Comparison of ENCODE assay signal across 30 mouse cellular contexts in the genomic region with DNA sequence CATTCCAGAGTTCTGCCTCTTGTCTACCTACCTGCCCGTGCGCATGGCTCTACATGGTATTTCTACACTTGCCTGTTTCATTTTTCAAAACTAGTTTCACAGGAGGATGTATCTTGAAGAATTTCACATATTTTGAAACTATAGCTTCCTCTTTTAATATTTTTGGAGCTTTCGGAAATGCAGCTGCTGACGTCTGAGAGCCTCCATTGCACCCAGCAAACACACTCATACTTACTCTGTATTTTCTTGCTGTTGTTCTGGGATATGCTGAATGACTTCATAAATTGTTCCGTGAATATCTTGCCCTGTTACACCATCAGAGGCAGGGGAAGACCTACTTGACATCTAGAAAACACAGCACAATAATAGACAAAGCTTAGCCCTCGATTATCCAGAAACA. TPM values are rescaled to one million over a fixed set of nuclear protein-coding genes. Genes with fewer than 3 reads are reported as not detected.
A peak's percentile ranks its signal among the peaks of the same experiment; 100 is the strongest.
DNase-seq lines count a peak whose midpoint lies in the region; ATAC-seq and TF ChIP-seq lines count a peak whose summit lies in the region.
"Had no signal": no experiment of that assay in that cellular context is flagged by ENCODE, and none has a peak within 500 bp of the region (broad histone marks: within the 10 kb centered on the region; RNA-seq: fewer than 3 reads in every experiment).

No protein-coding gene starts in this region.

- H3K9me3 ChIP-seq in liver, postnatal 0 days (ENCODE audit: low read length) = no peaks in the 10 kb centered on the region
- H3K9me3 ChIP-seq in forebrain, embryonic 12.5 days = no peaks in the 10 kb centered on the region
- H3K9me3 ChIP-seq: heart, embryonic 13.5 days; hindbrain, embryonic 15.5 days; kidney, embryonic 15.5 days; limb, embryonic 12.5 days; liver, embryonic 13.5 days; midbrain, embryonic 12.5 days had no signal

- WGBS in liver, postnatal 0 days (ENCODE audit: insufficient replicate concordance) = 67% methylated on average over 6 of the region's 6 CpGs
- 76% methylated on average over 6 of the region's 6 CpGs for WGBS in forebrain, embryonic 12.5 days

- 0 out of 2 replicates have a peak overlapping the region, but pooled peaks have one; percentile 31 for H3K27ac ChIP-seq in liver, postnatal 0 days (ENCODE audit: low read depth)
- no peak overlapping the region for H3K27ac ChIP-seq in forebrain, embryonic 12.5 days
- H3K27ac ChIP-seq: gastrocnemius, adult 2 months; heart, adult 2 months; heart, embryonic 13.5 days; hindbrain, embryonic 15.5 days; kidney, embryonic 15.5 days; limb, embryonic 12.5 days; liver, embryonic 13.5 days; midbrain, embryonic 12.5 days had no signal

- H3K27me3 ChIP-seq in liver, postnatal 0 days (ENCODE audit: insufficient read depth, low read length) = no peaks in the 10 kb centered on the region
- no peaks in the 10 kb centered on the region for H3K27me3 ChIP-seq in splenic B cell, adult 2 months (ENCODE audit: control insufficient read depth, insufficient read depth, low read length, poor library complexity, severe bottlenecking)
- H3K27me3 ChIP-seq in forebrain, embryonic 12.5 days = no peaks in the 10 kb centered on the region
- H3K27me3 ChIP-seq: heart, embryonic 13.5 days; hindbrain, embryonic 15.5 days; kidney, embryonic 15.5 days; limb, embryonic 12.5 days; liver, embryonic 13.5 days; midbrain, embryonic 12.5 days had no signal

- no peak overlapping the region for H3K9ac ChIP-seq in liver, postnatal 0 days (replicated peaks)
- no peak overlapping the region for H3K9ac ChIP-seq in forebrain, embryonic 12.5 days
- H3K9ac ChIP-seq: heart, embryonic 13.5 days; hindbrain, embryonic 15.5 days; kidney, embryonic 15.5 days; limb, embryonic 12.5 days; liver, embryonic 13.5 days; lung, embryonic 14.5 days; midbrain, embryonic 12.5 days had no signal

- no peak for TF ChIP-seq CTCF in liver, postnatal 0 days (IDR thresholded peaks at IDR 0.05; ENCODE audit: low read depth)

- no peak for ATAC-seq in liver, postnatal 0 days
- peak; percentile 93 for ATAC-seq in megakaryocyte, adult 5-6 weeks (ENCODE audit: poor library complexity, severe bottlenecking)
- no peak for ATAC-seq in forebrain, embryonic 12.5 days (ENCODE audit: low FRiP score)
- ATAC-seq: CD4-positive, CD25-positive, alpha-beta regulatory T cell, adult 4 months; forebrain, embryonic 16.5 days; inflammation-experienced regulatory T-cells, adult 6 months had no signal

- no peak overlapping the region for H3K4me3 ChIP-seq in liver, postnatal 0 days (ENCODE audit: low read depth, low read length)
- H3K4me3 ChIP-seq in forebrain, embryonic 12.5 days (replicated peaks) = no peak overlapping the region
- H3K4me3 ChIP-seq: gastrocnemius, adult 2 months; heart, adult 2 months; heart, embryonic 13.5 days; hindbrain, embryonic 15.5 days; kidney, embryonic 15.5 days; limb, embryonic 12.5 days; liver, embryonic 13.5 days; midbrain, embryonic 12.5 days had no signal

- H3K4me1 ChIP-seq in liver, postnatal 0 days (ENCODE audit: insufficient read depth) = no peaks in the 10 kb centered on the region
- H3K4me1 ChIP-seq in forebrain, embryonic 12.5 days = no peaks in the 10 kb centered on the region
- H3K4me1 ChIP-seq: heart, embryonic 13.5 days; hindbrain, embryonic 15.5 days; kidney, embryonic 15.5 days; limb, embryonic 12.5 days; liver, embryonic 13.5 days; midbrain, embryonic 12.5 days had no signal

- no peaks in the 10 kb centered on the region for H3K36me3 ChIP-seq in liver, postnatal 0 days (replicated peaks; ENCODE audit: insufficient read depth, low read length)
- H3K36me3 ChIP-seq in splenic B cell, adult 2 months (ENCODE audit: control insufficient read depth, insufficient read depth, low read length, poor library complexity, severe bottlenecking) = no peaks in the 10 kb centered on the region
- H3K36me3 ChIP-seq in forebrain, embryonic 12.5 days (replicated peaks) = no peaks in the 10 kb centered on the region
- H3K36me3 ChIP-seq: heart, embryonic 13.5 days; hindbrain, embryonic 15.5 days; kidney, embryonic 15.5 days; limb, embryonic 12.5 days; liver, embryonic 13.5 days; midbrain, embryonic 12.5 days had no signal

- TF ChIP-seq EP300 in liver, postnatal 0 days (IDR thresholded peaks at IDR 0.05; ENCODE audit: low read depth) = no peak

- H3K4me2 ChIP-seq in liver, postnatal 0 days (ENCODE audit: low read depth, low read length) = no peak overlapping the region
- H3K4me2 ChIP-seq in forebrain, embryonic 12.5 days = no peak overlapping the region
- H3K4me2 ChIP-seq: heart, embryonic 13.5 days; hindbrain, embryonic 15.5 days; kidney, embryonic 15.5 days; limb, embryonic 12.5 days; liver, embryonic 13.5 days; lung, embryonic 14.5 days; midbrain, embryonic 12.5 days had no signal

- DNase-seq in liver, postnatal 0 days = no peak
- DNase-seq in liver = no peak
- DNase-seq in B cell, adult 2 months = peak; percentile 17 to 19
- peak; percentile 59 for DNase-seq in splenic B cell, adult 2 months (ENCODE audit: low read depth, low spot score)
- no peak for DNase-seq in lung, adult 18-20 months
- DNase-seq: adrenal gland, postnatal 25 days; cerebellum, adult 18-20 months; cerebellum, postnatal 10 days; gastrocnemius, adult 2 months; gastrocnemius, postnatal 36 days; heart, adult 2 months; heart, postnatal 10 days; kidney, adult 11 months; kidney, postnatal 25 days; liver, embryonic 13.5 days; lung, postnatal 14 days; right cerebral cortex, postnatal 25 days; thymus, postnatal 14 days had no signal

RNA-seq across cellular contexts. Expression of gene Hepacam2, which starts 35.1 kb away (rescaled TPM):
- polyA plus RNA-seq in liver, postnatal 0 days (2015; fragmentation: Nextera tagmentation; extraction: Ambion mirVana) = 0.13 and 0.15 TPM in 2 replicates
- total RNA-seq in megakaryocyte, adult 5-6 weeks (2015) = 0.07 and 0.22 TPM in 2 replicates
- 0.18 and 0.98 TPM in 2 replicates for total RNA-seq in megakaryocyte, adult 5-6 weeks (2017)
- polyA plus RNA-seq in forebrain, embryonic 12.5 days (2016; fragmentation: Nextera tagmentation; extraction: Ambion mirVana) = 2.3 and 2.7 TPM in 2 replicates
- total RNA-seq: gastrocnemius, postnatal 36 days; hematopoietic stem cell, adult 5-6 weeks had no signal
- polyA plus RNA-seq: liver, embryonic 13.5 days had no signal

RNA-seq across cellular contexts. Expression of gene Vps50, which starts 35.2 kb away (rescaled TPM):
- 5.4 and 6.4 TPM in 2 replicates for polyA plus RNA-seq in liver, postnatal 0 days (2015; fragmentation: Nextera tagmentation; extraction: Ambion mirVana)
- 28.9 and 38.0 TPM in 2 replicates for total RNA-seq in megakaryocyte, adult 5-6 weeks (2015)
- 39.2 and 48.5 TPM in 2 replicates for total RNA-seq in megakaryocyte, adult 5-6 weeks (2017)
- polyA plus RNA-seq in forebrain, embryonic 12.5 days (2016; fragmentation: Nextera tagmentation; extraction: Ambion mirVana) = 47.1 and 48.1 TPM in 2 replicates

Comparison
In these comparisons a context has a peak if more than half of its experiments do, and no peak if none do; other contexts are left out.
1. DNase-seq: peak in B cell, adult 2 months (2 of 2) and splenic B cell, adult 2 months (single experiment); none in liver, postnatal 0 days (single experiment), liver (single experiment) and lung, adult 18-20 months (0 of 2).